In genomic region chr9:57233142-57233541, GRCm38 (mm10) we compare ENCODE assay signal across 27 mouse cellular contexts. TPM values are rescaled to one million over a fixed set of nuclear protein-coding genes. Genes with fewer than 3 reads are reported as not detected.
DNase-seq lines count a peak whose midpoint lies in the region; ATAC-seq lines count a peak whose summit lies in the region.
"Had no signal": no experiment of that assay in that cellular context is flagged by ENCODE, and none has a peak within 500 bp of the region (broad histone marks: within the 10 kb centered on the region; RNA-seq: fewer than 3 reads in every experiment).

No protein-coding gene starts in this region.

- peaks cover 8% of the 10 kb centered on the region; the same call in 1 of the 2 replicates for H3K27me3 ChIP-seq in liver, embryonic 12.5 days (replicated peaks)
- no peaks in the 10 kb centered on the region for H3K27me3 ChIP-seq in heart, embryonic 11.5 days (ENCODE audit: control insufficient read depth, insufficient read depth, low read length)
- H3K27me3 ChIP-seq: embryonic facial prominence, embryonic 12.5 days; forebrain, embryonic 15.5 days; midbrain, embryonic 12.5 days; neural tube, embryonic 13.5 days; Patski had no signal

- H3K27ac ChIP-seq in brown adipose tissue, adult 24 weeks (replicated peaks; ENCODE audit: low read depth, low read length) = peak overlapping the region; percentile 25
- no peak overlapping the region for H3K27ac ChIP-seq in liver, embryonic 12.5 days
- no peak overlapping the region for H3K27ac ChIP-seq in heart, embryonic 11.5 days (ENCODE audit: low read depth, low read length)
- H3K27ac ChIP-seq: embryonic facial prominence, embryonic 12.5 days; forebrain, embryonic 15.5 days; kidney, postnatal 0 days; midbrain, embryonic 12.5 days; neural tube, embryonic 13.5 days; stomach, postnatal 0 days had no signal

- peak; percentile 90 for DNase-seq in 416B (ENCODE audit: low read depth)
- no peak for DNase-seq in layer of hippocampus, adult 18-20 months (ENCODE audit: low spot score in 2 of 2)
- DNase-seq in frontal cortex, postnatal 10 days (ENCODE audit: low spot score in 2 of 2) = no peak
- DNase-seq: adrenal gland, adult 8-10 months; B cell, adult 2 months; cerebellum, adult 18-20 months; gastrocnemius, postnatal 36 days; kidney, adult 11 months; lung, embryonic 14.5 days; right cerebral cortex, adult 18-20 months had no signal

- H3K9ac ChIP-seq in liver, embryonic 12.5 days = no peak overlapping the region
- no peak overlapping the region for H3K9ac ChIP-seq in heart, embryonic 11.5 days (ENCODE audit: low read depth, low read length)
- H3K9ac ChIP-seq: embryonic facial prominence, embryonic 12.5 days; forebrain, embryonic 15.5 days; lung, embryonic 14.5 days; midbrain, embryonic 12.5 days; neural tube, embryonic 13.5 days had no signal

- no peaks in the 10 kb centered on the region for H3K36me3 ChIP-seq in liver, embryonic 12.5 days
- no peaks in the 10 kb centered on the region for H3K36me3 ChIP-seq in heart, embryonic 11.5 days (ENCODE audit: control insufficient read depth, insufficient read depth, low read length)
- H3K36me3 ChIP-seq: embryonic facial prominence, embryonic 12.5 days; forebrain, embryonic 15.5 days; midbrain, embryonic 12.5 days; neural tube, embryonic 13.5 days had no signal

- H3K4me1 ChIP-seq in brown adipose tissue, adult 24 weeks (ENCODE audit: control insufficient read depth, insufficient read depth, insufficient read length, low read length) = peaks cover 16% of the 10 kb centered on the region
- peaks cover 43% of the 10 kb centered on the region for H3K4me1 ChIP-seq in liver, embryonic 12.5 days
- no peaks in the 10 kb centered on the region for H3K4me1 ChIP-seq in heart, embryonic 11.5 days (ENCODE audit: control insufficient read depth, insufficient read depth, low read length)
- H3K4me1 ChIP-seq: forebrain, embryonic 15.5 days; midbrain, embryonic 12.5 days; neural tube, embryonic 13.5 days had no signal

- H3K4me2 ChIP-seq in liver, embryonic 12.5 days = no peak overlapping the region
- no peak overlapping the region for H3K4me2 ChIP-seq in heart, embryonic 11.5 days
- H3K4me2 ChIP-seq: embryonic facial prominence, embryonic 12.5 days; forebrain, embryonic 15.5 days; lung, embryonic 14.5 days; midbrain, embryonic 12.5 days; neural tube, embryonic 13.5 days had no signal

- peak; percentile 76 for ATAC-seq in liver, embryonic 12.5 days
- ATAC-seq in megakaryocyte progenitor cell, adult 5-6 weeks (replicated peaks; ENCODE audit: poor library complexity) = peak; percentile 72
- no peak for ATAC-seq in heart, embryonic 11.5 days (replicated peaks; ENCODE audit: insufficient number of reproducible peaks, low FRiP score, low TSS enrichment)
- ATAC-seq: forebrain, embryonic 15.5 days had no signal

- no peaks in the 10 kb centered on the region for H3K9me3 ChIP-seq in liver, embryonic 12.5 days (replicated peaks)
- H3K9me3 ChIP-seq in heart, embryonic 11.5 days (replicated peaks; ENCODE audit: control insufficient read depth, low read length) = no peaks in the 10 kb centered on the region
- H3K9me3 ChIP-seq: embryonic facial prominence, embryonic 12.5 days; forebrain, embryonic 15.5 days; midbrain, embryonic 12.5 days; neural tube, embryonic 13.5 days had no signal

- no peak overlapping the region for H3K4me3 ChIP-seq in brown adipose tissue, adult 24 weeks (ENCODE audit: insufficient read depth, low read depth, low read length)
- no peak overlapping the region for H3K4me3 ChIP-seq in liver, embryonic 12.5 days
- no peak overlapping the region for H3K4me3 ChIP-seq in heart, embryonic 11.5 days (ENCODE audit: low read depth, low read length)
- H3K4me3 ChIP-seq: embryonic facial prominence, embryonic 12.5 days; forebrain, embryonic 15.5 days; midbrain, embryonic 12.5 days; neural tube, embryonic 13.5 days had no signal

- 17% methylated on average over 6 of the region's 6 CpGs for WGBS in liver, embryonic 12.5 days (ENCODE audit: insufficient replicate concordance)
- 35% methylated on average over 6 of the region's 6 CpGs for WGBS in heart, embryonic 11.5 days (ENCODE audit: insufficient replicate concordance)

RNA-seq across cellular contexts. Expression of gene Trcg1, which starts 3.2 kb away (rescaled TPM):
- not detected in 2 replicates for polyA plus RNA-seq in brown adipose tissue, adult 24 weeks (2012; ENCODE audit: insufficient read depth, insufficient read length, missing spikeins)
- polyA plus RNA-seq in liver, embryonic 12.5 days (2016; fragmentation: Nextera tagmentation; extraction: Ambion mirVana) = not detected in 2 replicates
- total RNA-seq in megakaryocyte progenitor cell, adult 5-6 weeks (2015) = not detected in 2 replicates
- not detected in 2 replicates for total RNA-seq in megakaryocyte progenitor cell, adult 5-6 weeks (2017)
- not detected for total RNA-seq in layer of hippocampus, adult 18-20 months (2021)
- not detected in 2 replicates for polyA plus RNA-seq in heart, embryonic 11.5 days (2014; fragmentation: Nextera tagmentation; extraction: Ambion mirVana)
- total RNA-seq: adrenal gland, adult 8-10 months; gastrocnemius, postnatal 36 days; layer of hippocampus, adult 8-10 months; left cerebral cortex, adult 18-20 months had no signal
- polyA plus RNA-seq: brain, embryonic 14.5 days; embryonic facial prominence, embryonic 12.5 days; forebrain, embryonic 15.5 days; heart, postnatal 0 days; hindbrain, embryonic 11.5 days; limb, embryonic 11.5 days; lung, embryonic 14.5 days; midbrain, embryonic 12.5 days; neural tube, embryonic 13.5 days; Patski; stomach, postnatal 0 days had no signal

RNA-seq across cellular contexts. Expression of gene 1700017B05Rik, which starts 29.3 kb away (rescaled TPM):
- polyA plus RNA-seq in brown adipose tissue, adult 24 weeks (2012; ENCODE audit: insufficient read depth, insufficient read length, missing spikeins) = 6.0 and 7.2 TPM in 2 replicates
- polyA plus RNA-seq in liver, embryonic 12.5 days (2016; fragmentation: Nextera tagmentation; extraction: Ambion mirVana) = 22.2 and 23.4 TPM in 2 replicates
- 33.8 and 42.4 TPM in 2 replicates for total RNA-seq in megakaryocyte progenitor cell, adult 5-6 weeks (2015)
- total RNA-seq in megakaryocyte progenitor cell, adult 5-6 weeks (2017) = 17.8 and 25.6 TPM in 2 replicates
- 10 to 100 TPM; 30.6 to 32.1 TPM for total RNA-seq in layer of hippocampus, adult 18-20 months (2021)
- polyA plus RNA-seq in heart, embryonic 11.5 days (2014; fragmentation: Nextera tagmentation; extraction: Ambion mirVana) = 15.5 and 16.2 TPM in 2 replicates
